Mouse (Mus musculus) ES-Bruce4 (cell line): ENCODE measurements around the gene Dusp27. TPM values are rescaled to one million over a fixed set of nuclear protein-coding genes. Genes with fewer than 3 reads are reported as not detected.

Experiments used
- H3K27ac ChIP-seq: 2 replicates; pipeline ENCODE4 v1.5.1; 2012; ENCODE audit warnings: low read length, inconsistent platforms; ENCODE audit not compliant: insufficient read depth
- H3K27me3 ChIP-seq: 2 replicates; pipeline ENCODE4 v1.6.1; 2012; ENCODE audit warnings: mild to moderate bottlenecking, low read length, inconsistent platforms; ENCODE audit not compliant: control insufficient read depth, poor library complexity, insufficient read depth, severe bottlenecking
- H3K36me3 ChIP-seq: 2 replicates; pipeline ENCODE4 v1.6.1; 2012; ENCODE audit warnings: inconsistent platforms, mild to moderate bottlenecking, low read length, moderate library complexity; ENCODE audit not compliant: control insufficient read depth, poor library complexity, insufficient read depth, severe bottlenecking
- H3K4me1 ChIP-seq: one replicate; pipeline ENCODE4 v1.8.1; 2011; ENCODE audit warnings: low read length; ENCODE audit not compliant: control insufficient read depth, insufficient read depth
- H3K4me3 ChIP-seq: 2 replicates; pipeline ENCODE4 v1.5.1; 2011; ENCODE audit warnings: low read depth, mild to moderate bottlenecking, low read length
- H3K9ac ChIP-seq: 2 replicates; pipeline ENCODE4 v1.6.1; 2012; ENCODE audit warnings: low read depth, mild to moderate bottlenecking, inconsistent platforms; ENCODE audit not compliant: poor library complexity, severe bottlenecking
- H3K9me3 ChIP-seq: replicated peaks from 2 replicates; pipeline ENCODE4 v1.6.1; 2012; ENCODE audit warnings: mild to moderate bottlenecking, low read length, inconsistent platforms; ENCODE audit not compliant: control insufficient read depth, poor library complexity, insufficient read depth, severe bottlenecking
- CTCF ChIP-seq: IDR thresholded peaks from one replicate; pipeline ENCODE4 v1.8.1; 2011; ENCODE audit warnings: low read depth, low read length
- EP300 ChIP-seq: IDR thresholded peaks from 2 replicates; pipeline ENCODE4 v1.6.1; 2011; ENCODE audit warnings: low read depth, low read length; ENCODE audit not compliant: insufficient read depth
- POLR2A ChIP-seq: IDR thresholded peaks from one replicate; pipeline ENCODE4 v1.8.1; 2011; ENCODE audit warnings: low read length; ENCODE audit not compliant: insufficient read depth
- polyA plus RNA-seq: library from polyadenylated mRNA; stranded (reverse); fragments of >200 nt; gene quantifications from 2 replicates; pipeline ENCODE4 v1.2.4, GENCODE M21; 2011; ENCODE audit warnings: low read depth; ENCODE audit not compliant: missing spikeins, insufficient read depth, insufficient read length

Gene Dusp27
- polyA plus RNA-seq, 1 experiment, result 3.9 TPM

DNA sequence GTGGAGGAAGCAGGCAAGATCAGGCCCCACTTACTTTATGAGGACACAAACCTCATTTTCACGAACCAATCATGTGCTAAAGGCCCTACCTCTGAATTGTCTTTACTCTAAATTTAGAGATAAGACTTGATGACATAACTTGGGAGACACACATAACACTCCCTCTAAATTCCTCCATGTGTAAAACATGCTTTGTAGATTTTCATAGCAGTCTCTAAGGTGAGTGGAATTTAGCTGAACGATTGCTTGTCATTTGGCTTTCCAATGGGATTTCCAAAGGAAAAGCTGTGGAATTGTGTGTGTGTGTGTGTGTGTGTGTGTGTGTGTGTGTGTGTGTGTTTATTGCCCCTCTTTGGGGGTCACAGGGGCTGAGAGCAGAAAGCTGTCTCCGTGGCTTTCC, 38.4 kb downstream of the Dusp27 start:
- Histone ChIP-seq H3K4me1 (no peaks in the 10 kb centered on the region), H3K36me3 (no peaks in the 10 kb centered on the region), H3K9me3 (no peaks in the 10 kb centered on the region), H3K4me3 (no peak overlapping the region), H3K27ac (no peak overlapping the region), H3K9ac (no peak overlapping the region), H3K27me3 (no peaks in the 10 kb centered on the region)
- TF ChIP-seq EP300 (no peak), CTCF (no peak), POLR2A (no peak)

DNA sequence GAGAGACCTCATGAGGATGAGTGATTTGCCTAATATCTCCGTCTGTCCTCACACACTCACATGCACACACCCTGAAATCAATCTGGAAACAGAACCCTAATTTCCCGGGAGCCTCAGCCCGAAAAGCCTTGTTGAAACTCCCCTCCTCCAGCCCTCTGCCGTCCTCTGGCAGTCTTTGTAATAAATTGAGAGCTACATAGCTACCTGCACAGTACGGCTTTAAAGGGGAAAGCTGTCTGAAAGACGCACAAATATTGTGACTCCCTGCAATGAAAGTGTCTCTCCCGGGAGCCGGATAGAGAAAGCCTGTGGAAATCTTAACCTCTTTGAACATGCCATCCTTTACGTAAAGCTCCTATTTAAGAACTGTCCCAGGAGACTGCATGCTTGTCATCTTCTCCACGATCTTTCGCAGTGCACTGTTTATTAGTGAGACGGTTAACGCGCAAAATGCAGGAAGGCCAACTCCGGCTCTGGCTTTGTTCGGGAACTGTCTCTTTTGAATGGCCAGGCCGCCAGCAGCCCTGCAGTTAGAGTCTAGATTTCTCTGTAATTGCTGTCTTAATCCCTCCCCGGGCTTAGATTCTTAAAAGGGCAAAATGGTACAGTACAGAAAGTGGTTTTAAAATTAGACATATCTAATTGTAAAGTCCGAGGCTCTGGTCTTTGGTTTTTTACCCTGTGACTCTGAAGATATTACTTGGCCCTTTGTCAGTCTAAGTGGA, 39.1 kb downstream of the Dusp27 start:
- Histone ChIP-seq H3K27ac (no peak overlapping the region), H3K4me1 (no peaks in the 10 kb centered on the region), H3K36me3 (no peaks in the 10 kb centered on the region), H3K27me3 (no peaks in the 10 kb centered on the region), H3K4me3 (no peak overlapping the region), H3K9ac (no peak overlapping the region), H3K9me3 (no peaks in the 10 kb centered on the region)
- TF ChIP-seq CTCF (no peak), POLR2A (no peak), EP300 (no peak)

DNA sequence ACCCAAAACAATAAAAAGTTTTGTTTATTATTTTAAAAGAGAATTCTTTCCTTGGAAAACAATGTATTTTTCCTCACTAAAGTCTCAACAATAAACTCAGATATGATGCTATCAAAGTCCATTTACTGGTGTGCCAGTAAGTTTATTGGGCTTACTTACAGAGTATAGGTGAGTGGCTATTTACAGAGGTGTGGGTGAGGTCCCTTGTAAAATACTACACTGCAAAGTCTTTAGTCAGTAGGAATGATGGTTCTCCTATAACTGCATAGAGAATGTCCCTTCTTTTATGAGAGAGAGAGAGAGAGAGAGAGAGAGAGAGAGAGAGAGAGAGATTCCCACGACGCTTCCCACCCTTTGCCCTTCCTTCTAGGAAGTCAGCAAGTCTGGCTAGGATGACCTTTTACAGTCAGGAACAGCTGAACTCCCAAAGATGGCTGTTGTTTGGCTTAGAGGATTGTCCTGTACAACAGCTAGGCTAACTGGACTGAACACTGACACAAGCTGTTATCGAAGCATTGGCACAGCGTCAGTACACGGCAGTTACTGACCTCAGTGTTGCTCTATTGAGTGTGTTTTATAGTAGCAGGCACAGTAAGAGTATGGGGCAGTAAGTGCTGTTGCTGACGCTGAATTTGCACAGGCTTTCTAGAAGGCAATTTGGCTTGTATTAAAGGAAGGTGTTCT, 50.5 kb downstream of the Dusp27 start:
- H3K27ac ChIP-seq, result no peak overlapping the region
- TF ChIP-seq POLR2A (no peak), CTCF (no peak), EP300 (no peak)
- no peaks in the 10 kb centered on the region for H3K4me1 ChIP-seq
- H3K9me3 ChIP-seq, result peaks cover 7% of the 10 kb centered on the region; the same call in 1 of the 2 replicates
- H3K4me3 ChIP-seq, result no peak overlapping the region
- no peaks in the 10 kb centered on the region for H3K27me3 ChIP-seq
- no peaks in the 10 kb centered on the region for H3K36me3 ChIP-seq
- no peak overlapping the region for H3K9ac ChIP-seq

DNA sequence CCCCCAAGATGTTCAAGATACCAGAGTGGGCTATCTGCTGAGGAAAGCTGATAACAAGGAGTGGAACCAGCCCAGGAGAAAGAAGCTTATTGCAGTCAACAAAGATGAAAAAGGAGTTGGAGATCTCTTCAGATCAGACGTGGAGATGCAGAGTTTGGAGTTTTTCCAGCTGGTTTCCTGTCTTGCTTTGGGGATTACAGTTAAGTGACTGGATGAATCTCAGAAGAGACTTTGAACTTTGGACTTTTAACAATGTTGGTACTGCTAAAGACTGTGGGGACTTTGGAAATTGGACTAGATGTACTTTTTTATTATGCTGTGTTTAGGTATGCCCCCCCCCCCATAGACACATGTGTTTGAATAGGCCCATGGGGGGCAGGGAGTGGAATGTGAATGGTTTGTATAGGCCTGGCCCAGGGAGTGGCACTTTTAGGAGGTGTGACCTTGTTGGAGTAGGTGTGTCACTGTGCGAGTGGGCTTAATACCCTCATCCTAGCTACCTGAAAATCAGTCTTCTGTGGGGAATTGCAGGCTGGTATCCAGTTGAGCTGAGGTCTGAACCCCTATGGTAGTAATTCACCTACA, 59.8 kb downstream of the Dusp27 start:
- no peak overlapping the region for H3K4me3 ChIP-seq
- H3K27ac ChIP-seq, result no peak overlapping the region
- H3K4me1 ChIP-seq, result no peaks in the 10 kb centered on the region
- TF ChIP-seq CTCF (no peak), POLR2A (no peak), EP300 (no peak)
- H3K9me3 ChIP-seq, result peaks cover 9% of the 10 kb centered on the region; the same call in 1 of the 2 replicates
- H3K36me3 ChIP-seq, result no peaks in the 10 kb centered on the region
- no peak overlapping the region for H3K9ac ChIP-seq
- H3K27me3 ChIP-seq, result no peaks in the 10 kb centered on the region

DNA sequence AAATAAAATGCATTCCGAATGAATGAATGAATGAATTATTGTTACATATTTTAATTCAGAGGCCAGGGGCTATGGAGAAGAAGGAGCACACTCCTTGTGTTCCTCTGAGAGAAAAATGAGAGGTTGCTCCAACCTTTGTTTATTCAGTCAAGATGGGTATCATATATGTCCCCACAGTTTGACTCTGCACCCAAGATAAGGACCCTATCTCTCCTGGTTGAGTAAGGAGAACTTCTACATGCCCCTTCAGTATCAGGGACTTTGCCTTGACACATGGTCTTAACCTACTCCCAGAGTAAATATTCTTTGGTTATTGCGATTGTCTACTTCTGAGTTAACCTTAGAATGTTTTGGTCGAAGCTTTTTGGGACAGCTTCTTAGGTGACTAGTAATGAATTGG, 63.9 kb downstream of the Dusp27 start:
- TF ChIP-seq EP300 (no peak), CTCF (no peak), POLR2A (no peak)
- Histone ChIP-seq H3K36me3 (no peaks in the 10 kb centered on the region), H3K4me1 (no peaks in the 10 kb centered on the region), H3K27me3 (peaks cover 2% of the 10 kb centered on the region; the same call in 1 of the 2 replicates), H3K4me3 (no peak overlapping the region), H3K9me3 (0 out of 2 replicates have a peak, but pooled peaks cover 1% of the 10 kb centered on the region), H3K27ac (no peak overlapping the region), H3K9ac (no peak overlapping the region)

DNA sequence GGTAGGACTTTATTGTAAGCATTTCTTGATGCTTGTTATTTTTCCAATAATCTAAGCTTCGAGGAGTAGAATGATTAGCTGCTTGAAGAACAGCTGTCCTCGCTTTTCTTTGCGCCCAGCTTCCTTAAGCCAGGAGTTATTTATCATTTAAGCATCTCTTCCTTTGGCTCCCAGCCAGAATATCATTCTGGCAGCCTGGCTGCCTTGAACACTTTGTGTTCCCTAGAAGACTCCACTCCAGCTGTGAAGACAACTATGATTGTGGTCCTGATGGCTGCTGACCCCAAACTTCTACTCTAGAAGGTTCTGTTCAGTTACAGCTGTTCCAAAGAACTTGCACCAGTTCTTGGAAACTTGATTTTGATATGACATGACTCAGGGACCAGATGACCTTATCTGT, 66.2 kb downstream of the Dusp27 start:
- TF ChIP-seq POLR2A (no peak), CTCF (no peak), EP300 (no peak)
- H3K9me3 ChIP-seq, result no peaks in the 10 kb centered on the region
- H3K36me3 ChIP-seq, result no peaks in the 10 kb centered on the region
- H3K4me3 ChIP-seq, result no peak overlapping the region
- no peak overlapping the region for H3K27ac ChIP-seq
- H3K27me3 ChIP-seq, result peaks cover 2% of the 10 kb centered on the region; the same call in 1 of the 2 replicates
- no peaks in the 10 kb centered on the region for H3K4me1 ChIP-seq
- H3K9ac ChIP-seq, result no peak overlapping the region
